Mouse (Mus musculus) E14TG2a.4 (cell line): ENCODE measurements around the gene Ccer1.

Source experiments
- H3K27me3 ChIP-seq: 2 replicates; pipeline ENCODE4 v1.6.1; 2014; ENCODE audit warnings: low read length, control low read depth; ENCODE audit not compliant: insufficient read depth
- H3K36me3 ChIP-seq: 2 replicates; pipeline ENCODE4 v1.6.1; 2014; ENCODE audit warnings: low read length, control low read depth; ENCODE audit not compliant: insufficient read depth
- H3K4me1 ChIP-seq: replicated peaks from 2 replicates; pipeline ENCODE4 v1.6.1; 2014; ENCODE audit warnings: low read depth, low read length, control low read depth
- H3K4me3 ChIP-seq: replicated peaks from 2 replicates; pipeline ENCODE4 v1.5.1; 2014; ENCODE audit warnings: mild to moderate bottlenecking, low read length
- H3K9me3 ChIP-seq: 2 replicates; pipeline ENCODE4 v1.6.1; 2014; ENCODE audit warnings: low read length, control low read depth
- CTCF ChIP-seq: conservative IDR thresholded peaks from 2 replicates; pipeline ENCODE4 v1.5.1; 2014; ENCODE audit warnings: low read length
- NANOG ChIP-seq: IDR thresholded peaks from 2 replicates; pipeline ENCODE4 v1.6.1; 2014; ENCODE audit warnings: borderline replicate concordance, low read length, mixed read lengths
- POU5F1 ChIP-seq: IDR thresholded peaks from 2 replicates; pipeline ENCODE4 v1.6.1; 2014; ENCODE audit warnings: low read length, borderline replicate concordance

Gene Ccer1

GRCm38 (mm10) chr10:97689425-97689824 lies 3.4 kb upstream of the Ccer1 start:
- Histone ChIP-seq H3K9me3 (peaks cover 15% of the 10 kb centered on the region; the same call in 1 of the 2 replicates), H3K4me3 (no peak overlapping the region), H3K36me3 (no peaks in the 10 kb centered on the region), H3K4me1 (peaks cover 7% of the 10 kb centered on the region; the same call in 1 of the 2 replicates), H3K27me3 (peaks cover 24% of the 10 kb centered on the region)
- TF ChIP-seq CTCF: no peak
- TF ChIP-seq POU5F1: no peak
- no peak for TF ChIP-seq NANOG

- H3K36me3 ChIP-seq: no peaks in the 10 kb centered on the region
- peaks cover 44% of the 10 kb centered on the region for H3K9me3 ChIP-seq
- peaks cover 25% of the 10 kb centered on the region for H3K27me3 ChIP-seq
- TF ChIP-seq CTCF (no peak), NANOG (no peak), POU5F1 (no peak)
- peaks cover 7% of the 10 kb centered on the region; the same call in 1 of the 2 replicates for H3K4me1 ChIP-seq
- peak overlapping the region; percentile 70 for H3K4me3 ChIP-seq
Observed at GRCm38 (mm10) chr10:97693398-97694135, 708 bp downstream of the Ccer1 start.

GRCm38 (mm10) chr10:97702321-97702720 lies 9.5 kb downstream of the Ccer1 start:
- Histone ChIP-seq H3K4me1 (no peaks in the 10 kb centered on the region), H3K4me3 (no peak overlapping the region), H3K36me3 (no peaks in the 10 kb centered on the region), H3K9me3 (peaks cover 2% of the 10 kb centered on the region), H3K27me3 (no peaks in the 10 kb centered on the region)
- TF ChIP-seq CTCF (no peak), NANOG (no peak), POU5F1 (no peak)

- Histone ChIP-seq H3K9me3 (no peaks in the 10 kb centered on the region), H3K36me3 (no peaks in the 10 kb centered on the region), H3K4me3 (no peak overlapping the region), H3K4me1 (no peaks in the 10 kb centered on the region), H3K27me3 (no peaks in the 10 kb centered on the region)
- TF ChIP-seq CTCF (peak; percentile 35), POU5F1 (no peak), NANOG (no peak)
Observed at GRCm38 (mm10) chr10:97704562-97704961, 11.7 kb downstream of the Ccer1 start.

GRCm38 (mm10) chr10:97712687-97713086 lies 19.8 kb downstream of the Ccer1 start:
- no peaks in the 10 kb centered on the region for H3K4me1 ChIP-seq
- no peak overlapping the region for H3K4me3 ChIP-seq
- no peaks in the 10 kb centered on the region for H3K9me3 ChIP-seq
- TF ChIP-seq CTCF (peak; percentile 86), POU5F1 (no peak)
- no peaks in the 10 kb centered on the region for H3K27me3 ChIP-seq
- no peaks in the 10 kb centered on the region for H3K36me3 ChIP-seq

GRCm38 (mm10) chr10:97714584-97714983 lies 21.7 kb downstream of the Ccer1 start:
- no peaks in the 10 kb centered on the region for H3K36me3 ChIP-seq
- TF ChIP-seq CTCF (no peak), POU5F1 (no peak)
- H3K27me3 ChIP-seq: no peaks in the 10 kb centered on the region
- no peak overlapping the region for H3K4me3 ChIP-seq
- H3K4me1 ChIP-seq: no peaks in the 10 kb centered on the region
- no peaks in the 10 kb centered on the region for H3K9me3 ChIP-seq

- TF ChIP-seq CTCF (no peak), NANOG (no peak)
- Histone ChIP-seq H3K4me1 (no peaks in the 10 kb centered on the region), H3K4me3 (no peak overlapping the region), H3K27me3 (no peaks in the 10 kb centered on the region), H3K9me3 (no peaks in the 10 kb centered on the region), H3K36me3 (no peaks in the 10 kb centered on the region)
Observed at GRCm38 (mm10) chr10:97715289-97715906, 22.5 kb downstream of the Ccer1 start.

GRCm38 (mm10) chr10:97717233-97717632 lies 24.4 kb downstream of the Ccer1 start:
- H3K9me3 ChIP-seq: no peaks in the 10 kb centered on the region
- no peaks in the 10 kb centered on the region for H3K36me3 ChIP-seq
- no peaks in the 10 kb centered on the region for H3K4me1 ChIP-seq
- no peak for TF ChIP-seq NANOG
- TF ChIP-seq POU5F1: no peak
- TF ChIP-seq CTCF: no peak
- no peaks in the 10 kb centered on the region for H3K27me3 ChIP-seq
- H3K4me3 ChIP-seq: no peak overlapping the region

GRCm38 (mm10) chr10:97718021-97718420 lies 25.2 kb downstream of the Ccer1 start:
- Histone ChIP-seq H3K27me3 (no peaks in the 10 kb centered on the region), H3K4me1 (no peaks in the 10 kb centered on the region), H3K4me3 (no peak overlapping the region), H3K36me3 (no peaks in the 10 kb centered on the region), H3K9me3 (no peaks in the 10 kb centered on the region)
- no peak for TF ChIP-seq NANOG
- TF ChIP-seq CTCF: no peak
- TF ChIP-seq POU5F1: no peak
